Mouse (Mus musculus) neural tube, postnatal 0 days (tissue): ENCODE results near the gene A3galt2. TPM values are rescaled to one million over a fixed set of nuclear protein-coding genes. Genes with fewer than 3 reads are reported as not detected.

ENCODE experiments used
- polyA plus RNA-seq: library from polyadenylated mRNA; unstranded; fragments of >200 nt; fragmentation: Nextera tagmentation; extraction: Ambion mirVana; gene quantifications from 2 replicates; pipeline ENCODE4 v1.2.1, GENCODE M21; 2015

Gene A3galt2
- 0.24 and 0.74 TPM in 2 replicates for polyA plus RNA-seq

DNA sequence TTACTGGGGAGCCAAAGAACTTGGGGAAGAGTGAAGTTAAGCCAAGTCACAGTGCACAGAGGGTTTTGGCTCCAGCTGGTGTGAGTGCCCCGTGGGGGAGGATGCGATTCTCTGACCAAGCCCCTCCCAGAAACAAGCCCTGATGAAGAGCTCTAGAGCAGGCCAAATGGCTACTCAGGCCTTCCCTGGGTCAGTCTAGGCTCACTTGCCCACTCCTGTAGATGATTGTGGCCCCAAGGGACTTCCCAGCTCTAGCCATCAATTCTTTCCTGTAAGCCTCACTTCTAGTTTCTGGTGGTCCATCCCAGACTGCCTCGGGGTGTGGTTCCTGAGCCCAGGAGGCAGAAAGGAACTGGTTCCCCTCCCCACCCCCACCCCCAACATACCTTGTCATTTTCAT is at the start of gene A3galt2:
A3galt2 (plus strand) TSS at position 301 of the 400 bp plus-strand sequence.

GRCm38 (mm10) chr4:128806043-128806826 is 51.1 kb downstream of the A3galt2 start, which contains the start of gene Zfp362:
Gene Zfp362 (minus strand): TSS chr4:128806045.

Other genes with a start within 250 kb of the A3galt2 start
- 2.2 and 2.7 TPM in 2 replicates for gene Zscan20, start 145.3 kb upstream of the A3galt2 start, polyA plus RNA-seq
- 1.3 and 1.6 TPM in 2 replicates for gene Tlr12, start 136.7 kb upstream of the A3galt2 start, polyA plus RNA-seq
- 42.6 and 47.5 TPM in 2 replicates for gene Phc2, start 100.7 kb upstream of the A3galt2 start, polyA plus RNA-seq
- gene Zfp362, start 50.7 kb downstream of the A3galt2 start, polyA plus RNA-seq, result 27.2 and 29.2 TPM in 2 replicates
- gene Trim62, start 128.2 kb downstream of the A3galt2 start, polyA plus RNA-seq, result 29.2 and 32.5 TPM in 2 replicates
- 28.9 and 29.5 TPM in 2 replicates for gene Azin2, start 207.1 kb downstream of the A3galt2 start, polyA plus RNA-seq
- 67.9 and 71.0 TPM in 2 replicates for gene Ak2, start 236.6 kb downstream of the A3galt2 start, polyA plus RNA-seq